Mouse (Mus musculus) liver, adult 2 months (tissue): Measurements from ENCODE around the gene Chl1.

Source experiments
- CTCF ChIP-seq: fragments of 200-500 bp; IDR thresholded peaks from 2 replicates; pipeline ENCODE4 v1.5.1; 2011; ENCODE audit warnings: low read depth, low read length, control low read depth
- POLR2A ChIP-seq: fragments of 200-500 bp; IDR thresholded peaks from 2 replicates; pipeline ENCODE4 v1.6.1; 2011; ENCODE audit warnings: low read length, control low read depth; ENCODE audit not compliant: insufficient read depth; ENCODE audit errors: extremely low read depth

GRCm38 (mm10) chr6:103632856-103633255 is 122.5 kb downstream of the Chl1 start:
- no peak for TF ChIP-seq CTCF
- TF ChIP-seq POLR2A = no peak
